Mouse (Mus musculus): ENCODE measurements at regions not wholly inside any gene's neighbourhood (a gene's known extent, or its start where the extent isn't known, plus 50 kb on each side); places are given as distances from the start of the nearest gene placed in this dataset.

GRCm38 (mm10) chr3:52601011-52601745, 333.0 kb downstream of the Foxo1 start:
- no peak for ATAC-seq (ENCODE audit: insufficient read depth)
- Histone ChIP-seq H3K36me3 (replicated peaks) (no peaks in the 10 kb centered on the region), H3K27ac (replicated peaks) (no peak overlapping the region)

DNA sequence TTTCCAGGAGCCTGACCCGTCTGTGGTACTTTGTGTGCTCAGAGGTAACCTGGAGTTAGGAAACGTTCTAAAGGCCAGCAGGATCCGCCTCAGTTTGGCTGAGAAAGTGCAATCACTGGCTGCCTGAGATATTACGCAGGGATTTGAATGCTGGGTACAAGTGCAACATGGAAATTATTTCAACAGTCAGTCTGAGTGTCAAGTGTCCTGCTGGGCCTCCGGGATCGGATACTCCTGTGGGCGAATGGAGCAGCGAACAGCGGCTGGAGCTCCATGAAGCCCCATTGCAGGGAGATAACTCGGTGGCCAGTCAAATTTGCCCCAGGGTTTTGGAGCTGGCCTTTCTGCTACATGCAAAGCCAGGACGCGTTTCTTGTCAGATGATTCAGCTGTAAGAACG, 332.4 kb downstream of the Foxo1 start:
- 72% methylated on average over 13 of the region's 13 CpGs for WGBS (ENCODE audit: insufficient replicate concordance)
- no peaks in the 10 kb centered on the region for H3K36me3 ChIP-seq (replicated peaks)
- no peaks in the 10 kb centered on the region for H3K9me3 ChIP-seq (replicated peaks)
- no peaks in the 10 kb centered on the region for H3K4me1 ChIP-seq (replicated peaks)
- no peak overlapping the region for H3K27ac ChIP-seq (replicated peaks)
- no peak overlapping the region for H3K4me3 ChIP-seq (replicated peaks)
- H3K27me3 ChIP-seq: no peaks in the 10 kb centered on the region
- ATAC-seq (ENCODE audit: insufficient read depth): no peak
- no peak overlapping the region for H3K9ac ChIP-seq
- H3K4me2 ChIP-seq: no peak overlapping the region

More at GRCm38 (mm10) chr3:52601011-52601745, 333.0 kb downstream of the Foxo1 start:
- WGBS (ENCODE audit: insufficient replicate concordance): 70% methylated on average over 21 of the region's 21 CpGs
- Histone ChIP-seq H3K9ac (no peak overlapping the region), H3K4me1 (replicated peaks) (no peaks in the 10 kb centered on the region), H3K27me3 (no peaks in the 10 kb centered on the region), H3K4me3 (replicated peaks) (no peak overlapping the region), H3K4me2 (no peak overlapping the region), H3K9me3 (replicated peaks) (no peaks in the 10 kb centered on the region)

GRCm38 (mm10) chr3:52600146-52600545, 332.0 kb downstream of the Foxo1 start:
- WGBS (ENCODE audit: insufficient replicate concordance): 67% methylated on average over 4 of the region's 4 CpGs
- no peak overlapping the region for H3K27ac ChIP-seq (replicated peaks)

DNA sequence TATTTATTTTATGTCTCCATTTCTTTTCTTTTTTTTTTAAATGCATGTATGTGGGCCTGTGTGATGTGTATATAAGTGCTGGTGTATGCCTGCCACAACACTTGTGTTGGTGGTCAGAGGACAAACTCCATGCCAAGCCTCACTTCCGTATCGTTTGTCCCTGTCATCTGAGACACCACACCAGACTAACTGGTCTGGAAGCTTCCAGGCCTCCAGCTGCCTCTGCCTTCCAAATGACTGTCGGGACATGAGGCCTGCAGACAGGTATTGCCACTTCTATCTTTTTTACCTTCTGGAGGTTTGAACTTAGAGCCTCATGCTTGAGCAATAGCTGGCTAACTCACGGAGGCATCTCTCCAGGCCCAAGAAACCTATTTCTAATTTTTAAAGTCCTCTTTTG, 318.3 kb downstream of the Foxo1 start:
- Histone ChIP-seq H3K27me3 (no peaks in the 10 kb centered on the region), H3K36me3 (replicated peaks) (no peaks in the 10 kb centered on the region), H3K4me1 (replicated peaks) (no peaks in the 10 kb centered on the region), H3K27ac (replicated peaks) (no peak overlapping the region), H3K4me2 (no peak overlapping the region), H3K4me3 (replicated peaks) (no peak overlapping the region), H3K9me3 (replicated peaks) (no peaks in the 10 kb centered on the region), H3K9ac (no peak overlapping the region)
- no peak for ATAC-seq (ENCODE audit: insufficient read depth)
- WGBS (ENCODE audit: insufficient replicate concordance): 58% methylated on average over 4 of the region's 4 CpGs

More at GRCm38 (mm10) chr3:52600146-52600545, 332.0 kb downstream of the Foxo1 start:
- Histone ChIP-seq H3K4me2 (no peak overlapping the region), H3K36me3 (replicated peaks) (no peaks in the 10 kb centered on the region), H3K9ac (no peak overlapping the region), H3K4me3 (replicated peaks) (no peak overlapping the region), H3K9me3 (replicated peaks) (no peaks in the 10 kb centered on the region), H3K4me1 (replicated peaks) (no peaks in the 10 kb centered on the region), H3K27me3 (no peaks in the 10 kb centered on the region)
- ATAC-seq (ENCODE audit: insufficient read depth): no peak

DNA sequence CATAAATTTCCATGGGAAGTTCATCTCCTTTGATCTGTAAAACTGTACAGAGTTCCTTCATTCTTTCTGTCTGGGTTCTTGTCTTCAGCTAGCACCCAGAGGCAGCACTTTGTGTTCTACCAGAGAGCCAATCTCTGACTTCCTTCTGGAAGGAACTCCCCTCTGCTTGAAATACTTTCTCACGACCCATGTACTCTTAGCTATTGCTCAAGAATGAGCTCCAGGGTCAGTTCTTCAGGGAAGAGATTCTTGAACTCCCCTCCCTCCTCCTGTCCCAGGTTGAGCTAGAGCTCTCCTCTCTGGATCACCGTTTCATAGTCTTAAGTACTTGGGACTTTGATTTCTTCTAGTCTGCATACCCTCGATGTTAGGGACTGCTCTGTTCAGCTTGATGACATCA, 311.8 kb downstream of the Foxo1 start:
- Histone ChIP-seq H3K36me3 (replicated peaks) (no peaks in the 10 kb centered on the region), H3K9me3 (replicated peaks) (no peaks in the 10 kb centered on the region), H3K27me3 (no peaks in the 10 kb centered on the region), H3K9ac (no peak overlapping the region), H3K4me1 (replicated peaks) (no peaks in the 10 kb centered on the region), H3K4me3 (replicated peaks) (no peak overlapping the region), H3K27ac (replicated peaks) (no peak overlapping the region), H3K4me2 (no peak overlapping the region)
- no peak for ATAC-seq (ENCODE audit: insufficient read depth)
- 52% methylated on average over 3 of the region's 3 CpGs for WGBS (ENCODE audit: insufficient replicate concordance)

- ATAC-seq (ENCODE audit: insufficient read depth): no peak
- Histone ChIP-seq H3K36me3 (replicated peaks) (no peaks in the 10 kb centered on the region), H3K4me2 (no peak overlapping the region), H3K27ac (replicated peaks) (no peak overlapping the region), H3K27me3 (no peaks in the 10 kb centered on the region), H3K9ac (no peak overlapping the region), H3K4me3 (replicated peaks) (no peak overlapping the region), H3K9me3 (replicated peaks) (no peaks in the 10 kb centered on the region), H3K4me1 (replicated peaks) (no peaks in the 10 kb centered on the region)
- WGBS (ENCODE audit: insufficient replicate concordance): 67% methylated on average over 3 of the region's 3 CpGs
Measured at GRCm38 (mm10) chr3:52579096-52579495, 311.0 kb downstream of the Foxo1 start.

DNA sequence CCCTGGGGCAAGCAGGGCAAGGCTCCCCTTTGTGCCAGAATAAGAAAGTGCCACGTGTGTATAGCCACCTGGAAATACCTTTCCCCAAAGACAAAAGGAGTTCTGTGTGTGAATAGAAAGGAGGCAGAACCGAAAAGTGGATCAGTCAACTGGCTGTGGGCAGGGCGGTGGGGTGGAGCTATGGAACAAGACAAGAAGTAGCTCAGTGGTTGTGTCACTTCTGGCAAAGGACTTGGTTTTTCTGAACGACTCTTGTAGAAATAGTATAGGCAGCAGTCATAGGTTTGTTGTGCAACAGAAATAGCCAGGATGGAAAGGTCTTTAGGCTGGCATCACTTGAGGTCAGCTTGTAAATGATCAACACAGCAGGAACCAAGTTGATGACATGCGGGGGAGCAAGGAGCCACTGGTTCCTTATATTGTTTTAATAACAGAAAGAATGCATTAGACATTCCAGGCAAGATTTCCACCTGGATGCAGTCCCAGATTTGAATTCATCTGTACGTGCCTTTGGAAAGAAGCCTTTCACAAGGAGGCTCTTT, 308.6 kb downstream of the Foxo1 start:
- no peaks in the 10 kb centered on the region for H3K9me3 ChIP-seq (replicated peaks)
- no peak overlapping the region for H3K4me2 ChIP-seq
- no peak overlapping the region for H3K4me3 ChIP-seq (replicated peaks)
- H3K4me1 ChIP-seq (replicated peaks): no peaks in the 10 kb centered on the region
- H3K27ac ChIP-seq (replicated peaks): no peak overlapping the region
- WGBS (ENCODE audit: insufficient replicate concordance): 53% methylated on average over 6 of the region's 6 CpGs
- ATAC-seq (ENCODE audit: insufficient read depth): no peak
- H3K27me3 ChIP-seq: no peaks in the 10 kb centered on the region
- H3K36me3 ChIP-seq (replicated peaks): no peaks in the 10 kb centered on the region
- no peak overlapping the region for H3K9ac ChIP-seq

- H3K4me1 ChIP-seq (replicated peaks): no peaks in the 10 kb centered on the region
Measured at GRCm38 (mm10) chr3:52575237-52575798, 307.2 kb downstream of the Foxo1 start.

DNA sequence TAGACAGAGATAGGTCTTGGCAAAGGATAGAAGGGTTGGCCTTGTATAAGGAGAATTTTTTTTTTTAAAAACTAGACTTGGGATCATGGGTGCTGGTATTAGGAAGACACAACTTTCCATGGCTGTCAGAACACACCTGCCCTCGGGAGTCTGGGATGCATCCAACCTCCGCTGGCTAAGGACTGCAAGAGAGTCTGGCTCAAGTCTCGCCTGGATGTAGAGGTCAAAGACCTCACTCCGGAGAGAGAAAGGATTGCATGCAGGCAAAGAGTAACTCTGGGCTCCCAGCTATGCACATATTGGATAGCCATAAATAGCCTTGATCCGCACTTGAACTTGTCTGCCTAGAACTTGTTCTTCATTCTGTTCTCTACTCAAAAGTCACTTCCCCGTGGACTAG, 306.2 kb downstream of the Foxo1 start:
- H3K9me3 ChIP-seq (replicated peaks): no peaks in the 10 kb centered on the region
- H3K4me1 ChIP-seq (replicated peaks): no peaks in the 10 kb centered on the region
- no peak overlapping the region for H3K9ac ChIP-seq
- no peak overlapping the region for H3K4me3 ChIP-seq (replicated peaks)
- no peak for ATAC-seq (ENCODE audit: insufficient read depth)
- no peaks in the 10 kb centered on the region for H3K36me3 ChIP-seq (replicated peaks)
- no peak overlapping the region for H3K4me2 ChIP-seq
- no peaks in the 10 kb centered on the region for H3K27me3 ChIP-seq
- 60% methylated on average over 6 of the region's 6 CpGs for WGBS (ENCODE audit: insufficient replicate concordance)
- H3K27ac ChIP-seq (replicated peaks): no peak overlapping the region

More at GRCm38 (mm10) chr3:52575237-52575798, 307.2 kb downstream of the Foxo1 start:
- no peak overlapping the region for H3K4me2 ChIP-seq
- no peak for ATAC-seq (ENCODE audit: insufficient read depth)
- no peak overlapping the region for H3K9ac ChIP-seq
- H3K36me3 ChIP-seq (replicated peaks): no peaks in the 10 kb centered on the region
- WGBS (ENCODE audit: insufficient replicate concordance): 80% methylated on average over 8 of the region's 8 CpGs
- no peaks in the 10 kb centered on the region for H3K9me3 ChIP-seq (replicated peaks)
- no peaks in the 10 kb centered on the region for H3K27me3 ChIP-seq
- no peak overlapping the region for H3K4me3 ChIP-seq (replicated peaks)
- no peak overlapping the region for H3K27ac ChIP-seq (replicated peaks)

- no peaks in the 10 kb centered on the region for H3K36me3 ChIP-seq (replicated peaks)
- no peak overlapping the region for H3K9ac ChIP-seq
- H3K4me3 ChIP-seq (replicated peaks): no peak overlapping the region
- no peak for ATAC-seq (ENCODE audit: insufficient read depth)
- H3K27me3 ChIP-seq: no peaks in the 10 kb centered on the region
- H3K4me2 ChIP-seq: no peak overlapping the region
- 61% methylated on average over 6 of the region's 6 CpGs for WGBS (ENCODE audit: insufficient replicate concordance)
- H3K27ac ChIP-seq (replicated peaks): no peak overlapping the region
- no peaks in the 10 kb centered on the region for H3K9me3 ChIP-seq (replicated peaks)
- no peaks in the 10 kb centered on the region for H3K4me1 ChIP-seq (replicated peaks)
Measured at GRCm38 (mm10) chr3:52573806-52574205, 305.7 kb downstream of the Foxo1 start.

DNA sequence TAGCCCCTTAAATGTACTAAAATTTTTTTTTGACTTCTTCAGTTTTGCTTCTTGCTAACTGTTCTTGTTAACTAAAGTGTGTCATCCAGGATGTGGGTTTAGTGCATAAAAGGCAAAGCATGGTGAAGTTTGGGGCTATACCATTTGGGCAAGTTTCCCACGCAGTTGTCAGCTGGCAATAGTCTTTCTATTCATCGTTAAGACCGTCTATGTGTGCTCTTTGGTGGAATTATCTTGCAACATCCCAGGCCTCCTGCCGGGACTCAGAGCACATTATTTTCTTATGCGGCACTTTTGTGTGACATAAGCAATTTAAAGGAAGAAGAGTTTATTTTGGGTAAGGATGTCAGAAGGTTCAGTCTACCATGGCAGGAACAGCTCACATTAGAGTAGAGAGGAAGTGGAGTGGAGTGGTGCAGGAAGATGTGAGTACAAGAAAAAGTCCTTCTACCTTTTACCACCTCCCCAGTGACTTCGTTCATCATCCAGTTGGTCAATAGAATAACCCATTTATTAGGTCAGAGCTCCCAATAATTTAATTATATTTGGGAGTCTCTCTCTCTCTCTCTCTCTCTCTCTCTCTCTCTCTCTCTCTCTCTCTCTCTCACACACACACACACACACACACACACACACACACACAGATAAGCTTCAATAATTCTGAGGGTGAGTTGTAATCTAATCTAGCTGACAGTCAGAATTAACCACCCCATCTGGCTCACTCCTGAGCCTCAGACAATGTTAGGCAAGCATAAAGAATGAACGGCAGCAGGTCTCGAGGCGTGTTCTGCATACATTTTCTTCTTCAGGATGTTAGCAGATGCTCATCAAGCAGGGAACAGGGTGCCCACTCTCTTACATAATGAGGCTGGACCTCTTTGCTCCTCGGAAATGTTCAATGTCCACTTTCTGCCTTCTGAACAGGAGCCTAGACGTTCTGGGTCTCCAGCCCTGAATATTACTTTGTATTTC, 304.7 kb downstream of the Foxo1 start:
- Histone ChIP-seq H3K9ac (no peak overlapping the region), H3K27ac (replicated peaks) (no peak overlapping the region), H3K9me3 (replicated peaks) (no peaks in the 10 kb centered on the region), H3K4me1 (replicated peaks) (no peaks in the 10 kb centered on the region), H3K4me3 (replicated peaks) (no peak overlapping the region), H3K4me2 (no peak overlapping the region), H3K36me3 (replicated peaks) (no peaks in the 10 kb centered on the region), H3K27me3 (no peaks in the 10 kb centered on the region)
- ATAC-seq (ENCODE audit: insufficient read depth): no peak
- 58% methylated on average over 11 of the region's 11 CpGs for WGBS (ENCODE audit: insufficient replicate concordance)

All from liver, embryonic 15.5 days (tissue).